Mouse (Mus musculus) midbrain, embryonic 15.5 days (tissue): ENCODE results near the gene Smyd3. TPM values are rescaled to one million over a fixed set of nuclear protein-coding genes. Genes with fewer than 3 reads are reported as not detected.

Source experiments
- ATAC-seq: fragments of 200-750 bp; cut with Nextera tagmentation; replicated peaks from 2 replicates; pipeline ENCODE4 v1.8.0; 2017; ENCODE audit warnings: moderate TSS enrichment
- H3K27ac ChIP-seq: fragments of 300-500 bp; sonication (generic); 2 replicates; pipeline ENCODE4 v1.5.1; 2015; ENCODE audit warnings: mild to moderate bottlenecking, inconsistent platforms
- H3K27me3 ChIP-seq: fragments of 300-500 bp; sonication (generic); replicated peaks from 2 replicates; pipeline ENCODE4 v1.6.1; 2015; ENCODE audit warnings: inconsistent platforms
- H3K36me3 ChIP-seq: fragments of 300-500 bp; sonication (generic); replicated peaks from 2 replicates; pipeline ENCODE4 v1.6.1; 2015; ENCODE audit warnings: inconsistent platforms
- H3K4me1 ChIP-seq: fragments of 300-500 bp; sonication (generic); 2 replicates; pipeline ENCODE4 v1.6.1; 2015; ENCODE audit warnings: inconsistent platforms
- H3K4me2 ChIP-seq: fragments of 300-500 bp; sonication (generic); 2 replicates; pipeline ENCODE4 v1.6.1; 2015; ENCODE audit warnings: inconsistent platforms, mild to moderate bottlenecking, moderate library complexity
- H3K4me3 ChIP-seq: fragments of 300-500 bp; sonication (generic); 2 replicates; pipeline ENCODE4 v1.5.1; 2015; ENCODE audit warnings: mild to moderate bottlenecking, inconsistent platforms
- H3K9ac ChIP-seq: fragments of 300-500 bp; sonication (generic); 2 replicates; pipeline ENCODE4 v1.6.1; 2015; ENCODE audit warnings: mild to moderate bottlenecking, inconsistent platforms
- H3K9me3 ChIP-seq: fragments of 300-500 bp; sonication (generic); 2 replicates; pipeline ENCODE4 v1.6.1; 2016; ENCODE audit warnings: inconsistent platforms
- WGBS: fragments of 180-500 bp; shearing (Covaris S2); methylation state at CpG from one replicate; pipeline ENCODE4 v1.1.7; 2015; ENCODE audit warnings: mixed read lengths; 5-methylcytosine and 5-hydroxymethylcytosine counted together
- polyA plus RNA-seq: library from polyadenylated mRNA; unstranded; fragments of >200 nt; fragmentation: Nextera tagmentation; extraction: Ambion mirVana; gene quantifications from 2 replicates; pipeline ENCODE4 v1.2.1, GENCODE M21; 2015

Smyd3 gene
- polyA plus RNA-seq, 1 experiment from 2014 or later, result 24.8 TPM

GRCm38 (mm10) chr1:179122476-179123229, 395.2 kb downstream of the Smyd3 start:
- ATAC-seq, result no peak
- Histone ChIP-seq H3K36me3 (no peaks in the 10 kb centered on the region), H3K27ac (no peak overlapping the region), H3K4me3 (no peak overlapping the region), H3K4me2 (no peak overlapping the region), H3K9ac (no peak overlapping the region), H3K4me1 (peaks cover 5% of the 10 kb centered on the region; the same call in 1 of the 2 replicates), H3K9me3 (no peaks in the 10 kb centered on the region), H3K27me3 (no peaks in the 10 kb centered on the region)
- WGBS, result 63% methylated on average over 11 of the region's 11 CpGs

- 36% methylated on average over 9 of the region's 9 CpGs for WGBS
- no peak overlapping the region for H3K9ac ChIP-seq
These were observed 397.4 kb downstream of the Smyd3 start for GRCm38 (mm10) chr1:179120217-179120966.

DNA sequence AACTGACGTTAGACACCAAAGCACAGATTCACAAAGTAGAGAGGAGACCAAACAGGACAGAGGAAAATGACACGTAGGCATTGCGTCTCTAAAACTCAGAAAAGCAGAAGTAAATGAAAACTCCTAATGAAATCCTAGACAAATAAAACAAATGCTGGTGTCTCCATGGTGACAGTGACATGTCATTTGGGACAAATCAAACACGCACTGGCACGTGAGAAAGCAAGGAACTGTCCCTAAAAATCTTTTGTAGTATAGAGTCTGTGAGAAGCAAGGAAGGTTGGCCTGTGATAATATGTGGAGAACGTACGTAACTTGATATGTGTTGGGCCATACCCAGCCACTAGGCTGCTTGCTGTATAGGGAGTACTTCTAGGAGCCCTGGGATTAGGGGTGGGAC, 399.2 kb downstream of the Smyd3 start:
- Histone ChIP-seq H3K4me1 (no peaks in the 10 kb centered on the region), H3K9ac (no peak overlapping the region), H3K4me3 (no peak overlapping the region), H3K9me3 (no peaks in the 10 kb centered on the region), H3K27me3 (no peaks in the 10 kb centered on the region), H3K36me3 (no peaks in the 10 kb centered on the region), H3K27ac (no peak overlapping the region), H3K4me2 (no peak overlapping the region)
- ATAC-seq, result no peak
- WGBS, result 83% methylated on average over 7 of the region's 7 CpGs

More at GRCm38 (mm10) chr1:179120217-179120966, 397.4 kb downstream of the Smyd3 start:
- no peaks in the 10 kb centered on the region for H3K4me1 ChIP-seq
- no peak overlapping the region for H3K4me3 ChIP-seq
- H3K36me3 ChIP-seq, result no peaks in the 10 kb centered on the region
- H3K27ac ChIP-seq, result no peak overlapping the region
- no peaks in the 10 kb centered on the region for H3K9me3 ChIP-seq
- H3K4me2 ChIP-seq, result no peak overlapping the region
- ATAC-seq, result no peak
- no peaks in the 10 kb centered on the region for H3K27me3 ChIP-seq

DNA sequence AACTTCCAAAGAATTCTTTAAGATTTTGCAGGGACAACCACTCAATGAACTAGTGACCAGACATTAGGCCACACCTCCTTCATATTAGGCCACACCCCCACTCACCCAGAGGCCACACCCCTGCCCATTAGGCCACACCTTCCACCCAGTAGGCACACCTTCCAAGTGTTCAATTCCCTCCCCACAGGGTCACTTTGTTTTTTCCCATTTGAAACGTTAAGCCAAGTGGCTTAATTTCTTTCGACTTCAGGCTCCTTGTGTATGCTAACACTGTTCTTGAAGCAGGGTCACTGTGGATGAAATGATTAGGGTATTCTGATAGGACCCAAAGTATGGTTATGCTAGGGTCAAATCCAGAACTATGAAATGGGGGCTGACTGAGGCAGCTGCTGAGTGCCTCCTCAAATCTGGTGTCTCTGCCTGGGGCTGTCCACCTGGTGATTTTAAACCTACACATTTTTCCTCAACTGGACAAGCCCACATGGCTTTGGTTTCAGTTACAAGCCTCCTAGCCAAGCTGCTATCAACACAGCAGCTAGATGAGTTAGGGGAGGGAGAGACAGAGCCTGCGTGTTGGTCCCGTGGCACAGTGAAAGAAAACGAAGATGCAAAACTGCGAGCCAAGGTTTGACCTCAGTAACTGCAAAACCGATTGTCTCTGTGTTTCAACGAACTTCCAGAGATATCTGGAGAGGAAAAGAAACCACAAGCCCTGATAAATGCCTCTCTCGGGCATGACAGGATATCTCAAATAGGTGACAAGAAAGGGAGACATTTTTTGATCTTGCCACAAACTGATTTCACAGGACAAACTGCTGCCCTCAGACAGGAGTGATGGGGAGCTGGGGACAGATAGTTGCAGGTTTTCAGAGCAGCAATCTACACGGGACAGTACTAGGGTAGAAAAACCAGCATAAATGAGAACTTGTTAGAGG, 400.8 kb downstream of the Smyd3 start:
- H3K9ac ChIP-seq, result no peak overlapping the region
- 0 out of 2 replicates have a peak, but pooled peaks cover under 1% of the 10 kb centered on the region for H3K27me3 ChIP-seq
- WGBS, result 91% methylated on average over 10 of the region's 10 CpGs
- H3K4me2 ChIP-seq, result no peak overlapping the region
- H3K4me3 ChIP-seq, result no peak overlapping the region
- H3K4me1 ChIP-seq, result no peaks in the 10 kb centered on the region
- no peak overlapping the region for H3K27ac ChIP-seq
- no peaks in the 10 kb centered on the region for H3K9me3 ChIP-seq
- H3K36me3 ChIP-seq, result no peaks in the 10 kb centered on the region
- no peak for ATAC-seq

DNA sequence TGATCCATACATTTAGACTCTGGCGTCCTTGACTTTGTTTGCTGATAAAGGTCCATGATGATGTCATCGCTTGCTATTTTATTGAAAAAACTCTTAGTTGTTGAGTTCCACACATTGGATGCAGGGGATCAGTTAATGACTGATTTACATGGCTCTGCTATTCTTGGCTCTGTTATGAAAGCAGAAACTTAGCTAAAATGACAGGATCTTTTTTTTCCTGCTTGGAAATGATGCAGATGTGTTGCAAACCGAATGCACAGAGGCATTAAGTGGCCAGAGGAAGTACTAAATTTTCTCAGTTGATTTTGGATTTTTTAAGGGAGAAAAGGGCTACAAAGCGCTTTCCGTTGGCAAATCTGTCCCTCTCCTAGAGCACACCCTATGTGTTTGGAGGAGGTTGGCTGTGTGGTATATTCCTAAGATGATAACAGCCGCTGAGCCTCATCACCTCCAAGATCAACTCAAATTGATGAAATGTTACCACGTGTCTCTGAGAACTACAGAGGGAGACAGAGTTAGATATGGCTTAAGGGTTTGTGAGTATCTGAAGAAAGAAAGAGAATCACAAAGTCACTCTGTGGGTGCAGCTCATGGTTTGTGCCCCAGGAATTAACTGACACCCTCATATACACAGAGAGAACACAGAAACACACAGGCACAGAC, 402.9 kb downstream of the Smyd3 start:
- 0 out of 2 replicates have a peak, but pooled peaks cover 5% of the 10 kb centered on the region for H3K27me3 ChIP-seq
- no peak overlapping the region for H3K27ac ChIP-seq
- no peak for ATAC-seq
- no peaks in the 10 kb centered on the region for H3K36me3 ChIP-seq
- H3K9ac ChIP-seq, result no peak overlapping the region
- no peaks in the 10 kb centered on the region for H3K4me1 ChIP-seq
- H3K9me3 ChIP-seq, result no peaks in the 10 kb centered on the region
- no peak overlapping the region for H3K4me3 ChIP-seq
- 93% methylated on average over 7 of the region's 7 CpGs for WGBS
- no peak overlapping the region for H3K4me2 ChIP-seq

DNA sequence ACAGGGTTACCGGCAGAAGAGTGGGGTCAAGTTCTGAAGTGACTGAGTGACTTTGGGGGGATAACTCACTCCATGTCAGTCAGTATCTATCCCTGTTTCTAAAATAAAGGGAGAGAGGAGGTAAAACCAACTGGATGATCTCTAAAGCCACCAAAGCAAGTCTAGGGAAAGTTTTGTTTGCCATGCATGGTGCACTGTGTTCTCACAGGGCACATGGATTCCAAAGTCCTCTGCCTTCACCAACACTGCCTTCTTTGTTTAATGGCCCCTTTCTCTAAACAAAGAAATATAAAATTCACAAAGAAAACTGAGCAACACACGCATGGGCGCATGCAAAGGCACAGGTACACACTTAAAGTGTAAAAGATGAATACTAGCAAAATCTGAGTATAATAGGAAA, 403.5 kb downstream of the Smyd3 start:
- WGBS, result 94% methylated on average over 3 of the region's 3 CpGs
- no peak for ATAC-seq
- no peak overlapping the region for H3K27ac ChIP-seq

DNA sequence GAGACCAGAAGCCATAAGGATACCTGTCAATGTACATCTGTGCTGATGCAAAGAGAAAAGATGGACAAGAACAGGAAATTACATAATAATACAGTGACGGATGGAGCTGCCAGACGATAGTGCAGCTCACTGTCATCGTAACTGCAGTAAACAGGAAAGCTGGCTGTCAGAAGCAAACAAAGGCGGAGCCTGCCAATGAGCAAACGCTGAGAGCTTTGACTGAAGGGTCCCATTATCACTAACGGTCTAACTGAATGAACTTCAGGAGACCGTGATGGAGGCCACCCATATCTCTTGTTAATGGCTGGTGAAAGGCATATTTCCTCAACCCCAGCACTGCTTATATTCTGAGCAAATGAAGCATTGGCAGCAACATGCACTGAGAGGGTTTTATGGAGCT, 409.1 kb downstream of the Smyd3 start:
- 45% methylated on average over 7 of the region's 7 CpGs for WGBS
- H3K27ac ChIP-seq, result no peak overlapping the region
- no peak overlapping the region for H3K9ac ChIP-seq
- H3K9me3 ChIP-seq, result no peaks in the 10 kb centered on the region
- H3K27me3 ChIP-seq, result 0 out of 2 replicates have a peak, but pooled peaks cover 5% of the 10 kb centered on the region
- ATAC-seq, result no peak
- H3K4me2 ChIP-seq, result no peak overlapping the region
- peaks cover 23% of the 10 kb centered on the region for H3K4me1 ChIP-seq
- no peak overlapping the region for H3K4me3 ChIP-seq
- H3K36me3 ChIP-seq, result no peaks in the 10 kb centered on the region

More for the DNA sequence above, 403.5 kb downstream of the Smyd3 start:
- Histone ChIP-seq H3K27me3 (0 out of 2 replicates have a peak, but pooled peaks cover 5% of the 10 kb centered on the region), H3K4me2 (no peak overlapping the region), H3K36me3 (no peaks in the 10 kb centered on the region), H3K4me1 (no peaks in the 10 kb centered on the region), H3K4me3 (no peak overlapping the region), H3K9ac (no peak overlapping the region), H3K9me3 (no peaks in the 10 kb centered on the region)

DNA sequence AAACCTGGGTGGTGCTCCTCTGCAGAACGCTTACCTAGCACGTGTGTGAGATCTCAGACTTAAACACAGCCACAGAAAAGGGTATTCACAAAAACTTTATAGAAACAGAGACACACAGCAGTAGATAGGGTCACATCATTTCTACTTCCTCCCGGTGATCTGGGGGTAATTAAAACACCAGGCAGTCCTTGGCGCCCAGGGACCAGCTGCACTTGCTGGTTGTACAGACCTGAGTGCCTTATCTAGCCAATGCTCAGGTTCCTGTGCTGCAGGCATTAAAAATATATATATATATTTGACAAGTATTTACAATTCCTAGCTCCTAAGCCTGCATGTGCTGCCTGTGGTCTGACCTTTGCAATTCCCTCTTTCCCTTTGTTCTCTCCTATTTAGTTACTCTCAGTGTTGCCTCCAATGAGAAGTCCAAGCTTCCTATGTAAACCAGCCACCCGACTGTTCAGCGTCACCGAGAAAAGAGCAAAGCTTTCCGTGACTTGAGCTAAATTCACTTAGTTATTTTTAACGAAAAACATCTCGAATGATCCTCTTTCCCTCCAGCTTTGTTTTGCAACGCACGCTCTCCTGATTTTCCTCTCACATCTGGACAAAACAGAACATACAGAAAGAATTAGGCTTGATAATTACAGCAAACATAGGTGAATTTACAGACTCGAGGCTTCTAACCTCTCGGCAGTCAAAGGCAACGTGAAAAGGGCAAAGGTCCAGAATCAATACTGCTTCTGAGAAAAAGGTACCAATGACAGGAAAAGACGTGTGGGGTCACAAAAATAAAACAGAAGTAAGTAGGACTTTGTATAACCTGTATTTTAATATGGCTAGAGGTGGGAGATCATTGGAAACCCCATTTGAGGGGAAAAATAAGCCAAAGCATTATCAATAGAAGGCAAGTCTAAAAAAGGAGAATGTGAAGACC, 409.8 kb downstream of the Smyd3 start:
- H3K4me2 ChIP-seq, result no peak overlapping the region
- no peak overlapping the region for H3K9ac ChIP-seq
- no peak overlapping the region for H3K27ac ChIP-seq
- H3K4me3 ChIP-seq, result no peak overlapping the region
- no peaks in the 10 kb centered on the region for H3K9me3 ChIP-seq
- 0 out of 2 replicates have a peak, but pooled peaks cover 5% of the 10 kb centered on the region for H3K27me3 ChIP-seq
- no peak for ATAC-seq
- H3K4me1 ChIP-seq, result peaks cover 23% of the 10 kb centered on the region
- no peaks in the 10 kb centered on the region for H3K36me3 ChIP-seq
- WGBS, result 56% methylated on average over 16 of the region's 16 CpGs

- Histone ChIP-seq H3K4me3 (no peak overlapping the region), H3K4me2 (no peak overlapping the region), H3K9me3 (no peaks in the 10 kb centered on the region), H3K27me3 (peaks cover 9% of the 10 kb centered on the region; the same call in 1 of the 2 replicates), H3K36me3 (no peaks in the 10 kb centered on the region), H3K27ac (no peak overlapping the region), H3K4me1 (peaks cover 23% of the 10 kb centered on the region), H3K9ac (no peak overlapping the region)
- 62% methylated on average over 7 of the region's 7 CpGs for WGBS
- no peak for ATAC-seq
These were observed 410.6 kb downstream of the Smyd3 start for GRCm38 (mm10) chr1:179107211-179107610.

DNA sequence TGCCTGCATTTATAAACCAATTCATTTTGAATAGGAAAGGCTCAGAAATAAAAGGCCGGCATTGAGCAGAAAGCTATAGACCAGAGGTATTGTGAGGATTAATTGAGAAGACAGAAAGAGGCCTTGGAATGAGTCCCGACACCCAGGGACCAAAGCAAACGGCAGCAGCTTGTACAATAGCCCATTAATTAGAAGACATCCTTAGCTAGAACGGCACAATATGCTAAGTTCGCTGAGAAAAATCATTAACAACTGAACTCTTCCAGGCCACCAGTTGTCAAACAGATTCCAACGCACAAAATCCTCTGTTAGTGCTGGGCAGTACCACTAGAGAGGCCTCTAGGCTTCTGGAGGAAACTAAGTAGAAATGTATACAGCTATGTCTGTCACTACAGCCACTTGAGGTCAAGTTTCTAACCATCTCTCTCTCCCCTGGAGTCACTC, 411.1 kb downstream of the Smyd3 start:
- Histone ChIP-seq H3K9ac (no peak overlapping the region), H3K27ac (0 out of 2 replicates have a peak overlapping the region, but pooled peaks have one; percentile 36), H3K27me3 (peaks cover 6% of the 10 kb centered on the region; the same call in 1 of the 2 replicates), H3K36me3 (no peaks in the 10 kb centered on the region), H3K4me1 (peaks cover 23% of the 10 kb centered on the region), H3K4me3 (no peak overlapping the region), H3K9me3 (no peaks in the 10 kb centered on the region), H3K4me2 (peak overlapping the region; percentile 24)
- peak; percentile 44 for ATAC-seq
- WGBS, result 18% methylated on average over 6 of the region's 6 CpGs
